Mouse (Mus musculus) stomach, embryonic 14.5 days (tissue): ENCODE results near the gene Foxd2. TPM values are rescaled to one million over a fixed set of nuclear protein-coding genes. Genes with fewer than 3 reads are reported as not detected.

ENCODE experiments used
- ATAC-seq: fragments of 200-750 bp; cut with Nextera tagmentation; 2 replicates; pipeline ENCODE4 v1.8.0; 2017; ENCODE audit warnings: low read depth, moderate TSS enrichment; ENCODE audit not compliant: insufficient number of reproducible peaks, insufficient read depth, low FRiP score
- H3K27ac ChIP-seq: fragments of 300-500 bp; sonication (generic); 2 replicates; pipeline ENCODE4 v1.5.1; 2014; ENCODE audit warnings: mild to moderate bottlenecking, low read length, moderate library complexity, mixed read lengths
- H3K27me3 ChIP-seq: fragments of 300-500 bp; sonication (generic); 2 replicates; pipeline ENCODE4 v1.6.1; 2014; ENCODE audit warnings: low read length, control low read depth, mixed read lengths; ENCODE audit not compliant: control insufficient read depth, insufficient read depth
- H3K36me3 ChIP-seq: fragments of 300-500 bp; sonication (generic); 2 replicates; pipeline ENCODE4 v1.6.1; 2014; ENCODE audit warnings: mild to moderate bottlenecking, control low read depth, low read length, moderate library complexity, mixed read lengths; ENCODE audit not compliant: control insufficient read depth, insufficient read depth
- H3K4me1 ChIP-seq: fragments of 300-500 bp; sonication (generic); 2 replicates; pipeline ENCODE4 v1.6.1; 2014; ENCODE audit warnings: low read length, control low read depth, mixed read lengths; ENCODE audit not compliant: control insufficient read depth, insufficient read depth
- H3K4me2 ChIP-seq: fragments of 300-500 bp; sonication (generic); replicated peaks from 2 replicates; pipeline ENCODE4 v1.6.1; 2014; ENCODE audit warnings: low read depth, low read length, control low read depth
- H3K4me3 ChIP-seq: fragments of 300-500 bp; sonication (generic); 2 replicates; pipeline ENCODE4 v1.5.1; 2014; ENCODE audit warnings: low read depth, low read length, control low read depth
- H3K9ac ChIP-seq: fragments of 300-500 bp; sonication (generic); replicated peaks from 2 replicates; pipeline ENCODE4 v1.6.1; 2014; ENCODE audit warnings: low read depth, mild to moderate bottlenecking, control low read depth, low read length, moderate library complexity, mixed read lengths
- H3K9me3 ChIP-seq: fragments of 300-500 bp; sonication (generic); 2 replicates; pipeline ENCODE4 v1.6.1; 2016; ENCODE audit warnings: low read depth, low read length, control low read depth; ENCODE audit not compliant: control insufficient read depth
- WGBS: fragments of 180-500 bp; shearing (Covaris S2); extraction: QIAGEN DNeasy Blood & Tissue Kit; methylation state at CpG from one replicate; pipeline ENCODE4 v1.1.7; 2014; 5-methylcytosine and 5-hydroxymethylcytosine counted together
- polyA plus RNA-seq: library from polyadenylated mRNA; unstranded; fragments of >200 nt; fragmentation: Nextera tagmentation; extraction: Ambion mirVana; gene quantifications from 2 replicates; pipeline ENCODE4 v1.2.1, GENCODE M21; 2014

Gene Foxd2
- polyA plus RNA-seq, 1 experiment from 2014 or later: not detected

DNA sequence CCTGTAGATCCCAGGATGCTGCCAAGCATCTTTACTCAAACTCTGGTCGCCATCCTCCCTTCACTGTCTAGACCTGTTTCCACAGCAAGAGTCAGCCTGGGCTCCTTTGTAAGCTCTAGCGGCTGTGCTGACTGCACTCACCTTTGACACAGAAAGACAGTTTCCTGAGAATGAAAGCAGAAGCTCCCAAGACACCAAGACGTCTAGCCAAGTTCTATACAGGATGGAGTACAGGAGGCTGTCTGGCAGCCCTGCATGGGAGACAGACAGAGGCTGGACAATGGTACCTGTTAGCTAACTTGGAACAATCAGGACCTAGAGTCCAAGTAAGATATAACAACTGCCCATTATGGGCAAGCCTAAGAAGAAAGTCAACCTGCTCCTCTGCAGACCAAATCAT lies 8.8 kb downstream of the Foxd2 start:
- Histone ChIP-seq H3K36me3 (no peaks in the 10 kb centered on the region), H3K27me3 (peaks cover 45% of the 10 kb centered on the region), H3K9ac (no peak overlapping the region), H3K4me1 (no peaks in the 10 kb centered on the region), H3K27ac (no peak overlapping the region), H3K9me3 (no peaks in the 10 kb centered on the region), H3K4me3 (no peak overlapping the region), H3K4me2 (no peak overlapping the region)
- 18% methylated on average over 3 of the region's 3 CpGs for WGBS
- ATAC-seq: no peak

DNA sequence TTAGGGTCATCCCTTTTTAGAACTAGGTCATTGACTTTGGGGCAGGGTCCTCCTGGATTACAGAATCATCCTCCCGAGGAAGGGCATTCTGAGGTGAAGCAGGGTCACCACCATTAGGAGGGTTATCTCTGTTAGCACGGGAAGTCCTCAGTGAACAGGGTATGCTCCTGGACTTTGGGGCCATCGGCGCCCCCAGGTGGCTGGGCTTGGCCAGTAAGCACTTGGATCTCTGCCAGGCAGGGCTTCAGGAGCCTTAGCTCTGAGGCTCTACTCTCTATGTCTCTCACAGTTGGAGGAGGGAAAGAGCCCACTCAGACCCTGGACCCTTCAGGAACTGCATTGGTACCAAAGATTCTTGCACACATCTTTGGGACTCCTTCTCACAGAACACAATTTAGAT lies 10.8 kb downstream of the Foxd2 start:
- H3K4me3 ChIP-seq: no peak overlapping the region
- no peaks in the 10 kb centered on the region for H3K36me3 ChIP-seq
- peaks cover 32% of the 10 kb centered on the region for H3K27me3 ChIP-seq
- H3K4me2 ChIP-seq: no peak overlapping the region
- H3K9me3 ChIP-seq: no peaks in the 10 kb centered on the region
- H3K9ac ChIP-seq: no peak overlapping the region
- no peak overlapping the region for H3K27ac ChIP-seq
- WGBS: 5% methylated on average over 4 of the region's 4 CpGs
- H3K4me1 ChIP-seq: no peaks in the 10 kb centered on the region
- ATAC-seq: no peak

DNA sequence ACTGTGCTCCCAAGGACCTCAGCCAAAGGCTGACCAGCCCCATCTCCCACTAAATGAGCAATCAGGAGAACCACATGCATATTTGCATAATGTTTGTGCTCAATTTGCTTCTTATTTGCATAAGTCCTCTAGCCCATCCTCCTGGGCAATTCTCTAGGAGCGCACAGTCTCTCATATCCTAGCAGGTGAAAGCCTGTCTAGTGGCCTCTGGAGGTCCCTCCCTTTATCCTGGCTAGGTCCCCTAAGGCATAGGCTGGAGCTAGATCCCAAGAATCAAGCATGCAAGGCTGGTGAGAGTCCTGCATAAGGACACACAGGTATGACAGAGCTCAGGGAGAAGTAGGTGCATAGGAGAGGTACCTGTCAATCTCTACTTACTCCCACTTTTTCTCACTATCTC lies 26.4 kb downstream of the Foxd2 start:
- H3K9me3 ChIP-seq: no peaks in the 10 kb centered on the region
- no peaks in the 10 kb centered on the region for H3K36me3 ChIP-seq
- 88% methylated on average over 1 of the region's 1 CpGs for WGBS
- H3K4me1 ChIP-seq: no peaks in the 10 kb centered on the region
- H3K4me2 ChIP-seq: no peak overlapping the region
- H3K4me3 ChIP-seq: no peak overlapping the region
- H3K9ac ChIP-seq: no peak overlapping the region
- ATAC-seq: no peak
- no peaks in the 10 kb centered on the region for H3K27me3 ChIP-seq
- no peak overlapping the region for H3K27ac ChIP-seq

DNA sequence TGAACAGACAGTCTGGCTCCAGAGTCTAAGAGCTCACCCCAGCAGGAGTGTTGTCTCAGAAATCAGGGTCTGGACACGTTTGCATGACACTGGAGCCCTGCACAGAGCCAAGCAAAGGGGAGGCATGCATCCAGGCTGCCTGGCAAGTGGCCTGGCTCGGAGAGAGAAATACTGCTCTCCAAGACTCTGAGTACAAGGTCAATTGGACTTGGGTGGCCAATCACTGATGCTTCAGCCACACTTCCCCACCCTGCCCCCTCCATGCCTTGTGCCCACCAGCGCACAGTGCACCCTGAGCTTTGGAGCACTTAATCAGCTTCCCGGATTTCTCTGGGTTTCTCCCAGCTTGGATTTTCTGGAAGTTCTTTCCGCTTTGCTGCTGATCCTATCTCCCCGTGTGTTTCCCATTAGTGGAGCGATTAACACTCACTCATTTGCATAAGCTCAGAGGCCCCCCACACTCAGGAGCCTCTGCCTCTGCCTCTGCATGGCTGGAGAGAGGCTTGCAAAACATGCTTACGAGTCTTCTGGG lies 32.2 kb downstream of the Foxd2 start:
- Histone ChIP-seq H3K4me3 (no peak overlapping the region), H3K4me1 (no peaks in the 10 kb centered on the region), H3K27me3 (no peaks in the 10 kb centered on the region), H3K27ac (no peak overlapping the region), H3K9ac (no peak overlapping the region), H3K4me2 (no peak overlapping the region), H3K9me3 (no peaks in the 10 kb centered on the region), H3K36me3 (no peaks in the 10 kb centered on the region)
- no peak for ATAC-seq
- WGBS: 51% methylated on average over 8 of the region's 8 CpGs

DNA sequence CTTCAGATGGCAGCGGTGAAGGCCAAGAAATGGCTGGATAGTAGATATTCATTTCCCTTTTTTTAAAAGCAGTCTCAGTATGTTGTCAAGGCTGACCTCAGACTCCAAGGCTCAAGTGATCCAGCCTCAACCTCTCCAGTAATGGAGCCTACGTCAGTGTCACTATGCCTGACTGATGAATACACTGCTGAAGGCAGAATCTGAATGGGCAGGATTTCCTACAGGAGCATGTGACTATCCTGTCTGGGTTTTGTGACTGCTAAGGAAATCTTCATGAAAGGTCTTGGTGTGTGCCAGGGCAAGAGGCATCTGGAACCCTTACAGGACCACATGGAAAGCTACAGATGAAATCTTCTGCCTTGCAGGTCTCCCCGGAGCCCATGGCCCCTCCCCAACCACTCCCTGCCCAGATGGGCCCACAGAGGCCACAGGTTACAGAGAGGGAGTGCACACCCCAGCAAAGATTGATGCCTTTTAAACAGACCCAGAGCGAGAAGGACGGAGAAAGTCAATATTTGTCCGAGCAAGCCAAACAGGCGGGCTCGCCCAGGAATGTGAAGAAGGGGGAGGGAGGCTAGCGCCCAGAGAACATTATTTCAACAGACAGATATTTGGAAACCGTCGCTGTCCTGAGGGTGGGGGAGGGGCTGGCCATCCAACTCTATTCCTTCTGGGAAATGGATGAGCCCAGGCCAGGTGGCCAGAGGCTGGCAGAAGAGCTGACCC lies 38.7 kb downstream of the Foxd2 start:
- peak; percentile 90 for ATAC-seq
- Histone ChIP-seq H3K4me1 (peaks cover 11% of the 10 kb centered on the region), H3K27me3 (no peaks in the 10 kb centered on the region), H3K9me3 (no peaks in the 10 kb centered on the region), H3K27ac (no peak overlapping the region), H3K36me3 (no peaks in the 10 kb centered on the region), H3K4me3 (no peak overlapping the region), H3K4me2 (no peak overlapping the region), H3K9ac (no peak overlapping the region)
- WGBS: 13% methylated on average over 11 of the region's 11 CpGs

DNA sequence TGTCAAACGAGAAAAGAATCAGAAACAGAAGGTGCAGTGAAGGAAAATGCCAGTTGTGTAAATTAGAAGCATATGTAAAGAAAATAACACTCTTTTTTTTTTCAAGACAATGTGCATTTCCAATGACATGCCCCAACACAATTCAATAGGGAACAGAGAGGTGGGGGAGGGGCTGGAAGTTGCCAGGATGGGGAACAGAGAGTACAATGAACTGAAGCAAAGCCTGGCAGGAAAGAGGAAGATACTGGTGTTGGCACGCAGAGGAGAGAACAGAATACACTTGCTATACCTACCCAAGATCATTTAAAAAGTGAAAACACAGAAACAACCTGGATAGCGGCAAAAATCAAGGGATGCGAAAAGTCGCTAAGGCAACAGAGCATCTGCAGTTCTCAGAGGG lies 45.5 kb downstream of the Foxd2 start:
- Histone ChIP-seq H3K9ac (no peak overlapping the region), H3K36me3 (no peaks in the 10 kb centered on the region), H3K4me2 (no peak overlapping the region), H3K27ac (no peak overlapping the region), H3K9me3 (no peaks in the 10 kb centered on the region), H3K27me3 (no peaks in the 10 kb centered on the region), H3K4me3 (no peak overlapping the region), H3K4me1 (no peaks in the 10 kb centered on the region)
- WGBS: 82% methylated on average over 5 of the region's 5 CpGs
- no peak for ATAC-seq

DNA sequence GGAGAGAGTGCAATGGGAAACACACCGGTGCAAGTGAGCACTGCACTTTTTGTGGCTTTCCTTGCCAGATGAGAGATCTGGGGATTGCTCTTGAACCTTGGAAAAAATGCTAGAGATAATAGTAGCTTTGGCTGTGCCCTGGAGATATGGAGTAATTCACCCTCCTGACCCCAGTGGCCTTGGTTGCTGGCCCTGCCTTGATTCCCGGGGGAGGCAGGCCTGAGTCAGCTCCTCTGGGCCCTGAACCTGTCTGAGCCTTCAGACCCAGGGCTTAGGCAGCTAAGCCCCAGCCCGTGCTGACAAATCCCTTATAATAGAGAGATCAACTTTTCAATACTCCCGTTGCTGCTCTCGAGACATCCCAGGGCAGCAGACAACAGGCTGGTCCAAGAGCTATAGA lies 50.2 kb downstream of the Foxd2 start:
- no peak for ATAC-seq
- WGBS: 39% methylated on average over 5 of the region's 5 CpGs
- Histone ChIP-seq H3K4me3 (no peak overlapping the region), H3K4me1 (no peaks in the 10 kb centered on the region), H3K36me3 (no peaks in the 10 kb centered on the region), H3K9me3 (no peaks in the 10 kb centered on the region), H3K27ac (no peak overlapping the region), H3K9ac (no peak overlapping the region), H3K27me3 (no peaks in the 10 kb centered on the region), H3K4me2 (no peak overlapping the region)
